Mouse (Mus musculus) layer of hippocampus, adult 11-12 months (tissue): ENCODE data around the gene Ccdc82.
A peak's percentile ranks its signal among the peaks of the same experiment; 100 is the strongest.

Experiments
- DNase-seq: peaks from one replicate; pipeline ENCODE4 v3.0.0; 2022; ENCODE audit warnings: low spot score

Gene Ccdc82

GRCm38 (mm10) chr9:13246815-13247638, at the start of gene Ccdc82:
Ccdc82 (plus strand) TSS chr9:13246955.
- DNase-seq, result peak; percentile 81

DNA sequence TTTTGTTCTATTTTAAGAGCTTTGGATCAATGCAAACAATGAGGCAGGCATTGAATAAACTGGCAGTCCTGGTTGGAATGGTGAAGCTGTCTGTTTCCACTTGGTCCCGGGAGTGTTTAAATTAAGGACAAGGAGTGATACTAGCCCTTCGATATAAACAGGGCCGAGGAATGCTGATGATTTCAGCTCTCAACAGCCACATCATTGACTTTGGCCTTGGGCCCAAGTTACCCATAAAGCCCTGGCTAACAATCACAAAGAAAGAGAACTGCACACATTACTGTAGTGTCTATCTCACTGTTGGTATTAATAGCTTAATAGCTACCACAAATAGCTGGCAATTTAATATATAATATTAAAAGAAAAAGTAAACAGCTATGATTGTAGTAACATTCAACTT, 46.7 kb upstream of the Ccdc82 start:
- no peak for DNase-seq

DNA sequence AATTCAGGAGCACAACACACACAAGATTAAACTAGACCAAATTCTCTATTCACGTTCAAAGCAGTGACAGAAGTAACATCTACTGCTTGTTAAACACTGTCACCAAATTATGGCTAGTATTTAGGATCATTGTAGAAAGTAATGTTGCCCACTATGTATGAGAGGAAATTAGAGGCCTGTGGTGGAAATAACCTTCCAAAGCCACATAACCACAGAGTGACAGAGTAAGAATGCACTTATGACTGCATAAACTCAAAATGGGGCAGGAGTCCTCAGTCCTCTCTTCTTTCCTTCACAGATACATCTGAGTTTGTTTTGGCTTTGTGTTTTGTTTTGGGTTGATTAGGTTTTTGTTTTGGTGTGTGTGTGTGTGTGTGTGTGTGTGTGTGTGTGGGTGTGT, 43.6 kb upstream of the Ccdc82 start:
- DNase-seq, result no peak

DNA sequence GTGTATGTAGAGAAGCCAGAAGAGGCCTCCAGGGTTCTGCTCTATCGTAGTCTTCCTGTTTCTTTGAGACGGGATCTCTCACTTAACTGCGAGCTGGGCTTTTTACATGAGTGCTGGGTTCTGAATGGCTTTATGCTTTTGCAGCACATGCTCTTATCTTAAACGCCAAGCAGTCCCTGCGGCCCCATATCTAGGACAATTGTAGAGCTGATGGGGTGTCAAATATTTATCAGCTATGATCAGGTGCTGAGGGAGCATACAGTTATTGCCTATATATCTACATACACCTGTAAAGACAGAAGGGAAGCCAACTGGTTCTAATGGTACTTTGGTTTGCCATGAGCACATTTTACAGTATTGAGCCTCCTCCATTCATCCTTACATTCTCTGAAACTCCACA, 43.1 kb upstream of the Ccdc82 start:
- no peak for DNase-seq

DNA sequence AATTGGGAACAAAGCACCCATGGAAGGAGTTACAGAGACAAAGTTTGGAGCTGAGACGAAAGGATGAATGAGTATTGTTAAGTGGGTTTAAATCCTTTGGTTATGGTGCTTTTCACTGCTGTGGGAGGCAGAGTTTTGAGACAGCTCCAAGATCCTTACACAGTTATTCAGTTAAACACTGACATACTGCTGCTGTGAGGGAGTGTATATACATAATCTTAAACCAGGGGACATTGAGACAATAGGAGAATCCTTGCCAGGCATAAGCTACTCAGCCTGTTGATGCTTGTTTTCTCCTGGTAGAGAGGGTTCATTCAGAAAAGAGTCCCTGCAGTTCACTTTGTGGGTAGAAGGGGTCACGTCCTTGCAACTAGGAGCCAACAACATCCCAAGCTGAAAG, 40.4 kb upstream of the Ccdc82 start:
- no peak for DNase-seq

- no peak for DNase-seq
Measured at GRCm38 (mm10) chr9:13225872-13226271, 20.9 kb upstream of the Ccdc82 start.

DNA sequence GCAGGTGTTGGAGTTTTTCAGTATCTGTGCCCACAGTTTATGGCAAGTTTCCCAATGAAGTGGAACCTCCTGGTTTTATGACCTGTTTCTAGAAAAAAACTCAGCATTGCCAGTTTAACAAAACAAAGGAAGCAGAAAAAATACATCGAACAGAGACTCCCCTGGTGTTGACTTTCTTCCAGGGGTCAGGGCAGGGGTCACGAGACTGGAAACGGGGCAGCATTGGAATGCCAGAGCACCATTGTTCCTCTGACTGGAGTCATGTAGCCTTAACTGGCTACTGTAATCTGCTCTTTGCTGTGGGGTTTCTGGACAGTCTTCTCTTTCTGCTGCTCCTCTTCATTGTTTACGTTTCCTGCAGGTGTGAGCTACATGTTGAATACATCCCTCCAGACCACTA, 16.2 kb upstream of the Ccdc82 start:
- DNase-seq, result no peak

DNA sequence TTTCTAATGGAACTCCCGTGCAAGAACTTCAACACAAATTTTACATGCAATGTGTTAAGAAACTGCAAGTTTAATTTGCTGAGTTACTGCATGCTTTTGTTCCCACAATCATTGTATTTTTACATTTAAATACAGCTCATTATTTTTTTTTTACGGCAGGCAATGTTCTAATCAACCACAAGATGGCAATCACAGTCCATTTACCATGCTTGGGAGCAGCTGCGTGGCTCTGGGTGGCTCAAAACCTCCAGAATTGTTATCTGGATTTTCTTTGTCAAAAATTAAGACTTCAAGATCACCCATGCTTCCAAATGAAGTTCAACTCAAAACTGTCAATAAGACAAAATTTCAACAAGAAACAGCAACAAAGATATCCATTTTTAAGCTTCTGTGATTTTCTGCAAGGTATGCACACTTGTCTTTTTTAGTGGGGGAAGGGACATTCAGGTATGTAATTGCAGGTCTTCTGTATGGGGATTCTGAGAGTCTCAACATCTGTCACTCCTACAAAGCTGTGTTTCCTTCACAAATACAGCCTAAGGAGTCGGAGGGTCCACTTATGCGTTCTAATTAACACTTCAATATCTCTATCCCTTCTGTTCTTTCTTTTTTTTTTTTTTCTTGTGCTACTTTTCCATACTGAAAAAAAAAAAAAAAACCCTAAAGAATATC, 15.1 kb upstream of the Ccdc82 start:
- peak; percentile 23 for DNase-seq

GRCm38 (mm10) chr9:13242321-13242720, 4.4 kb upstream of the Ccdc82 start:
- DNase-seq, result no peak

GRCm38 (mm10) chr9:13245481-13245880, 1.3 kb upstream of the Ccdc82 start, which contains the start of gene Jrkl:
Jrkl (minus strand) TSS chr9:13245829.
- DNase-seq, result peak; percentile 28

DNA sequence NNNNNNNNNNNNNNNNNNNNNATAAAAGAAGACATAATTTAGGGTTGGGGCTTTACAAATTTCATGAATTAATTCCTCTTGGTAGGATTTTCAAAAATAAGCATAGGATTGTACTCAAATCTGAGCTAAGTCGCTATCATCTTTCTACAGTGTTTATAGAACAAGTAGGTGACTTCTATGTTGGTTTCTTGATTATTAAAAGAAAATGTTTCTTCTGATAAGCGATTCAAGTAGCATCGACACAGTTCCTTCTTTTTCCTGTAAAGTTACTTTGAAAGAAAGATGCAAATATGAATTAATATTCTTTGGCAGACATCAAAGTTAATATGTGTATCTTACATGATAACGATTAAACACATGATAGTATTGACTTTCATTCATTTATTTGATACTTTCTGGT, 1.3 kb downstream of the Ccdc82 start:
- DNase-seq, result no peak

GRCm38 (mm10) chr9:13251251-13251650, 4.5 kb downstream of the Ccdc82 start:
- DNase-seq, result no peak

GRCm38 (mm10) chr9:13256726-13257125, 10.0 kb downstream of the Ccdc82 start:
- no peak for DNase-seq

- DNase-seq, result no peak
Measured at GRCm38 (mm10) chr9:13258173-13258572, 11.4 kb downstream of the Ccdc82 start.

GRCm38 (mm10) chr9:13260980-13261379, 14.2 kb downstream of the Ccdc82 start:
- DNase-seq, result no peak

DNA sequence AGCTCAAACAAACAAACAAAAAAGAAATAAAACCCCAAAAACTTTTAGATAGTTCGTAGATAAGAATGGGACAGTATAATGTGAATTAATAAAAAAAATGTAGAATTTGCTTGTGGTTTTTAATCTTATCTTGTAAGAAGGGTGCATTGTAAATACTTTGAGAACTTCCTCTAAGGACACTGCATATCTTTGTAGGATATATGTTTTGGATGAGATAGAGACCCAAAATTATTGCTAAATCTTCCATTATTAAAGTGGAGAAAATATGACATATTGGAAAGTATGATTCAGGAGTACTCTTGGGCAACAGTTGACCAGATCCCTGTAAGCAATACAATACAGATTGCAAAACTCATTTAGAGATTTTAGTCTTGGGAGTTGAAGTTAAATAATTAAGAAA, 26.5 kb downstream of the Ccdc82 start:
- no peak for DNase-seq

- DNase-seq, result no peak
Measured at GRCm38 (mm10) chr9:13287482-13287881, 40.7 kb downstream of the Ccdc82 start.

GRCm38 (mm10) chr9:13296274-13297121, 49.7 kb downstream of the Ccdc82 start:
- DNase-seq, result peak; percentile 91

DNA sequence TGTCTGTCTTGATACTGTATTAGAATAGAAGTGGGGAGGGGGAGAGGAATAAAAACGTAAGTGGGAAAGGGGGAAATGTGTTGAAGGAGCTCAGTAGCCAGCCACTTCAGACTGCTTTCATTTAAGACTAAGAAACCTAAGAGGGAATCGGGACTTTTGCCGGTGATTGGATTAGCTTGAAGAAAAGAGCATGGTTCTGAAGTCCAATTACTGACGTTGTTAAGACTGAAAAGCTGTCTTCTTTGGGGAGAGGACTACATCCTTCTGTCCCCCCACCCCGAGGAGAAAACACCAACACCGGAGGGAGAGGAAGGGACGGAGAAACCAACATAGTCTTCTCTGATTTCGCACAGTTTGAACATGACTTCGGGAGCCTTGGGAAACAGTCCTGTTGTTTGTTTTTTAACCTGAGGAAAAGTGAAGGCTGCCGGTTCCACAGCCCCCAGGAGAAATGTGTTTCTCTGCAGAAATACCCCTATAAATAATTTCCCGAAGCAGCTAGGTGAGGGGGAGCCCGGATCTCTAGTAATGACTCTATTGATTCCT, 50.4 kb downstream of the Ccdc82 start:
- peak; percentile 4 for DNase-seq

- peak; percentile 61 for DNase-seq
Measured at GRCm38 (mm10) chr9:13297668-13298512, 51.1 kb downstream of the Ccdc82 start, which contains the start of gene Maml2. Maml2 (plus strand) TSS chr9:13297957.

DNA sequence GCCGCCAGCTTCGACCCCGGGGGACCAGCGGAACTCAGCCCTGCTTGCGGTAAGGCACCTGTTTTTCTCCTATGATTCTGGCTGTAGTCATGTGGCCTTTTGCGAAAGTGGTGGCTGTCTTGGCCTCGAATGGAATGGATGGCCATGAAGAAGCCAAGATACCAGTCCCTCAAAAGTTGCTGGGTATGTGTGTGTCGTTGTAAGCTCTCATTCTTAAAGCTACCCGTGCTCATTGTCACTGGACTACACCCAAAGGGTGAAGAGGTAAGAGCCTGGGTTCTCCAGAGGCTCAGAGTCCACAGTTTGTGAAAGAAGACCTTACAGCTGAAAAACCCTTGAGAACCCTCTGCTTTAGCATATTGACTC, 51.7 kb downstream of the Ccdc82 start:
- no peak for DNase-seq
